Mouse (Mus musculus) embryonic facial prominence, embryonic 12.5 days (tissue): Measurements from ENCODE around the gene Hipk2. TPM values are rescaled to one million over a fixed set of nuclear protein-coding genes. Genes with fewer than 3 reads are reported as not detected.

Experiments used
- ATAC-seq: fragments of 200-750 bp; cut with Nextera tagmentation; 2 replicates; pipeline ENCODE4 v1.8.0; 2017; ENCODE audit not compliant: insufficient number of reproducible peaks, insufficient read depth, low FRiP score, low TSS enrichment
- H3K27ac ChIP-seq: fragments of 300-500 bp; sonication (generic); 2 replicates; pipeline ENCODE4 v1.5.1; 2016; ENCODE audit warnings: mild to moderate bottlenecking
- H3K27me3 ChIP-seq: fragments of 300-500 bp; sonication (generic); 2 replicates; pipeline ENCODE4 v1.6.1; 2016; ENCODE audit warnings: mild to moderate bottlenecking, moderate library complexity
- H3K36me3 ChIP-seq: fragments of 300-500 bp; sonication (generic); 2 replicates; pipeline ENCODE4 v1.6.1; 2016; ENCODE audit warnings: mild to moderate bottlenecking
- H3K4me1 ChIP-seq: fragments of 300-500 bp; sonication (generic); 2 replicates; pipeline ENCODE4 v1.6.1; 2016
- H3K4me2 ChIP-seq: fragments of 300-500 bp; sonication (generic); replicated peaks from 2 replicates; pipeline ENCODE4 v1.6.1; 2016; ENCODE audit warnings: mild to moderate bottlenecking, moderate library complexity
- H3K4me3 ChIP-seq: fragments of 300-500 bp; sonication (generic); 2 replicates; pipeline ENCODE4 v1.5.1; 2016; ENCODE audit warnings: mild to moderate bottlenecking
- H3K9ac ChIP-seq: fragments of 300-500 bp; sonication (generic); 2 replicates; pipeline ENCODE4 v1.6.1; 2016; ENCODE audit warnings: mild to moderate bottlenecking, moderate library complexity
- H3K9me3 ChIP-seq: fragments of 300-500 bp; sonication (generic); 2 replicates; pipeline ENCODE4 v1.6.1; 2016; ENCODE audit warnings: mild to moderate bottlenecking, moderate library complexity
- WGBS: fragments of 180-500 bp; shearing (Covaris S2); methylation state at CpG from one replicate; pipeline ENCODE4 v1.1.7; 2016; 5-methylcytosine and 5-hydroxymethylcytosine counted together
- polyA plus RNA-seq: library from polyadenylated mRNA; unstranded; fragments of >200 nt; fragmentation: Nextera tagmentation; extraction: Ambion mirVana; gene quantifications from 2 replicates; pipeline ENCODE4 v1.2.1, GENCODE M21; 2016

Gene Hipk2
- polyA plus RNA-seq, 1 experiment from 2014 or later: 19.4 TPM

DNA sequence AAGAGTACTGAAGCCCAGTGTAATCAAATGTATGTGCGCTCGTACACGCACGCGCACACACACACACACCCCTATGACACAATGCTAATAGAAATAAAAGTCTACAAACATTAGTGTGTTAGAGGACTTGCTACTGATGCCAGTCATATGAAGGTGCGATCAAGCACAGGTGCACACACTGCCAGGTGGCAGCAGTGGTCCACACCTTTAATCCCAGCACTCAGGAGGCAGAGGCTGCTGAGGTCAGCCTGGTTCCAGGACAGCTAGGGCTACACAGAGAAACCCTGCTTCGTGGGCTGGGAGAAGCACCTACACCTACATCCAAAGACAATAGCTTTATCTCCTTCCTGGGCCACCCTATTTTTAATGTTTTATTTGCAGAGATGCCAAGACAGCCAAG, 96.6 kb downstream of the Hipk2 start:
- no peak overlapping the region for H3K27ac ChIP-seq
- no peaks in the 10 kb centered on the region for H3K36me3 ChIP-seq
- H3K4me2 ChIP-seq: no peak overlapping the region
- peaks cover 5% of the 10 kb centered on the region; the same call in 1 of the 2 replicates for H3K4me1 ChIP-seq
- H3K27me3 ChIP-seq: no peaks in the 10 kb centered on the region
- H3K9me3 ChIP-seq: no peaks in the 10 kb centered on the region
- H3K9ac ChIP-seq: no peak overlapping the region
- ATAC-seq: no peak
- 95% methylated on average over 7 of the region's 7 CpGs for WGBS
- H3K4me3 ChIP-seq: no peak overlapping the region

DNA sequence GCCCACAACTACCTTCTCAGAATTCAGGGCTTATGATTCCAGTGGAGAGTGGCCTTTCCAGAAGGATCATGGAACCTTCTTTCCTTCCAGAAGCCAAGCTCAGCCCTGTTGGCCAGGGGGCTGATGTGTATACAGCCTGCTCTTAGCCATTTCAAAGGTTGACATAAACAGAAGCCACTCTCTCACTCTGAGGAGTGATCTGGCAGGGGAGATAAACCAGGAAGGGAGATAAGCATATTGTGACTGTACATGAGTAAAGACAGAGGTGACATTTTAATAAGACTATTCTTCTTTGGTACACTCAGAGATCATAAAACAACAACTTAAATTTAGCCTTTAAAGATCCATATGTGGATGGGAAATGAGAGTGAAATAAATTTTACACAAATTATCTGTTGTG, 97.1 kb downstream of the Hipk2 start:
- Histone ChIP-seq H3K27ac (no peak overlapping the region), H3K36me3 (no peaks in the 10 kb centered on the region), H3K4me2 (no peak overlapping the region), H3K4me3 (no peak overlapping the region), H3K4me1 (peaks cover 5% of the 10 kb centered on the region; the same call in 1 of the 2 replicates), H3K27me3 (no peaks in the 10 kb centered on the region), H3K9me3 (no peaks in the 10 kb centered on the region), H3K9ac (no peak overlapping the region)
- no peak for ATAC-seq

DNA sequence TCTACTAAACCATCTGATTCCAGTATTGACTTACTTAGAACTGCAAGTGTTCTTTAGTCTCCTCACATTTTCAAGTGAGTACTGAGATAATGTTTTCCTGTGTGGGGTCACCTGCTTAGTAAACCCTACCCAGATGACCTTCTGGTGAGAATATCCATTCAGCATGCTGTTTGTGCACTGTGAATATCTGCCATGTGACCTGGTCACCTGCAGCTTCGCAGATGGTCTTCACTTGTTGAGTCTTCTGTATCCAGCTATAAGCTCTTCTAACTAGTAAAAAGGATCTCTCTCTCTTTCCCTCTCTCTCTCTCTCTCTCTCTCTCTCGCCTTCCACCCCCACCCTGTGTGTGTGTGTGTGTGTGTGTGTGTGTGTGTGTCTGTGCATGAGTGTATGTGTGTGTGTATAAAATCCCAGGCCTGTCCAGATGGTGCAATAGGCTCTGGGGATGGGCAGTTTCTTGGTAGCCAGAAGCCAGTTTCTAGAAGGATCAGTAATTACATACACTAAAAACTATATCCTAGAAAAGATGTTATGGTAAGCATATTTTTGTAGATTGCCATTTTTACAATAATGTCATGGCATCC, 99.9 kb downstream of the Hipk2 start:
- Histone ChIP-seq H3K27ac (no peak overlapping the region), H3K4me3 (no peak overlapping the region), H3K36me3 (no peaks in the 10 kb centered on the region), H3K4me1 (peaks cover 5% of the 10 kb centered on the region; the same call in 1 of the 2 replicates), H3K27me3 (no peaks in the 10 kb centered on the region), H3K9me3 (no peaks in the 10 kb centered on the region), H3K4me2 (no peak overlapping the region), H3K9ac (no peak overlapping the region)
- ATAC-seq: no peak
- 86% methylated on average over 2 of the region's 2 CpGs for WGBS

DNA sequence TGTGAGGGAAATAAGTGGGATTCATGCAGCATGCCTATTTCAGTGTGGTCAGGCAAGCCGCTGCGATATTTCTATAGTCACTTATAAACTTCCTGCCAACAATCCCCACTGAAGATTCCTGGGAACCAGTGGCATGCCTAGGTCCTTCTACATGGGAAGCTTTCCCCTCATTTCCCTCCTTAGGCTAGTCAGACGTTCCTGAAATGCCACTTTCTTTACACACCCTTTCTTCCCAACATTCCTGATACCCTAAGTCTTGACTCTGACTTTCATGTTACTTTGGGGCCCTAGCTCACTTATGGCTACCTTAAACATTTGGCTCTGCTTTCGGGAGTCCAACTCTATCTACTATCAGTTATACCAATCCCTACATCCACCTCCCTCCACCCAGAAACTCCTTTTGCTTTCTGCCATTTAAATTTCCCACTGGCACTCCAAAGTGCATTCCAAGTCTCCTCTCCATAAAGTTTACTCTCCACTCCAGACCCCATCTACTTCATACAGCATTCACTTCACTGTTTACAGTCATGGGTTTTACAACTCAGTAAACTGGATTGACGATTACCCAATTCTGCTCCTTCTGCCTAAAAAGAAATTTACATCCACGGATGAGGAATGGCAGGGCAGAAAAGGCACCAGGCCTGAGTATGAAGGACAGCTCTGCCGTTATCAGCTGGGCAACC, 103.0 kb downstream of the Hipk2 start:
- Histone ChIP-seq H3K4me3 (no peak overlapping the region), H3K9ac (no peak overlapping the region), H3K4me1 (peaks cover 3% of the 10 kb centered on the region; the same call in 1 of the 2 replicates), H3K27me3 (no peaks in the 10 kb centered on the region), H3K4me2 (no peak overlapping the region), H3K36me3 (no peaks in the 10 kb centered on the region), H3K9me3 (no peaks in the 10 kb centered on the region), H3K27ac (no peak overlapping the region)
- WGBS: 89% methylated on average over 7 of the region's 7 CpGs
- ATAC-seq: no peak

DNA sequence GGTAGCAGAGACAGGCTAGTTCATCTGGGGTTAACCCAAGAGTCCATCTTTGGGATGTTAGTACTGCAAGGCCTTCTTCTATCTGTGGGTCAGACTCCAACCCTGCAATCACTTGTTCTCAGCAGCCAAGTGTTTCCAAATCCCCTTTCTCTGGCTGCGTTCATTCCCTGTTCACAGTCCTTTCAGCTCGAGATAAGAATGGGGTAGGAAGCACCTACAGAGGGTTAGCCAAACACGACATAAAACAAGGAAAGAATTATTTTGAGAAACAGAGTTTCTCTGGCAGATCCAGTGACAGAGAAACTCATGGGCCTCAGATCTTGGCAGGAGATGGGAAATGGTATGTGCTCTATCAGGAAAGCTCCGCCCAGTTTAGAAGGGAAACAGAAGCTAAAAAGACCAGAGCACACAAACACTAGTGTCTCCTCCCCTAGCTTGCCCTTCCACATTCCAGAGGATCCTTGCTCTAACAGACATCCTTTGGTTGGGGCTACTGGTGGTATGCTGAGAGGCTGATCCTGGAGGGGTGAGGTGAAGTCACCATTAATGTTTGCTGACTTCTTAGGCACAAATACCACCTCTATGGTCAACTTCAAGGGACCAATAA, 104.8 kb downstream of the Hipk2 start:
- no peak overlapping the region for H3K4me3 ChIP-seq
- no peaks in the 10 kb centered on the region for H3K27me3 ChIP-seq
- H3K36me3 ChIP-seq: 0 out of 2 replicates have a peak, but pooled peaks cover 5% of the 10 kb centered on the region
- H3K4me2 ChIP-seq: no peak overlapping the region
- 68% methylated on average over 4 of the region's 4 CpGs for WGBS
- ATAC-seq: no peak
- peaks cover 3% of the 10 kb centered on the region; the same call in 1 of the 2 replicates for H3K4me1 ChIP-seq
- H3K27ac ChIP-seq: no peak overlapping the region; the same call in 1 of the 2 replicates
- no peak overlapping the region for H3K9ac ChIP-seq
- no peaks in the 10 kb centered on the region for H3K9me3 ChIP-seq

DNA sequence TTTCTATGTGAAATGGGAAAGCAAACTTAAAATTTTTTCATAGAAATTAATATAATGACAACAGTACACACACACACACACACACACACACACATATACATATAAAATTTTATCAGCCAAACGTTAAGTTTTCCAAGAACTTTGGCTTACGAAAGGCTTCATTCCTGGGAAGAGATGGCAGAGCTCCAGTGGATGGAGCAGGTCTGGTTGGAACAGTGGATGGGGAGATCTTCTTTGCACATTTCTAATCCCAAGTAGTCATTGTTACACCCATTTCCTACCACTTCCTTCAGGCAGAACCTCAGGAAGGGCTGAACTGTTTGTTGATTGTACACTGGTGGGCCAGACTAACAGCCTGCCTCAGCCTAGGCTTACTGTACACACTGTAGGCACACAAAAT, 106.3 kb downstream of the Hipk2 start:
- no peak for ATAC-seq
- no peaks in the 10 kb centered on the region for H3K4me1 ChIP-seq
- no peak overlapping the region for H3K4me2 ChIP-seq
- H3K36me3 ChIP-seq: 0 out of 2 replicates have a peak, but pooled peaks cover 5% of the 10 kb centered on the region
- H3K4me3 ChIP-seq: no peak overlapping the region
- no peaks in the 10 kb centered on the region for H3K9me3 ChIP-seq
- H3K27ac ChIP-seq: no peak overlapping the region
- H3K27me3 ChIP-seq: no peaks in the 10 kb centered on the region
- H3K9ac ChIP-seq: no peak overlapping the region
- WGBS: 97% methylated on average over 2 of the region's 2 CpGs

DNA sequence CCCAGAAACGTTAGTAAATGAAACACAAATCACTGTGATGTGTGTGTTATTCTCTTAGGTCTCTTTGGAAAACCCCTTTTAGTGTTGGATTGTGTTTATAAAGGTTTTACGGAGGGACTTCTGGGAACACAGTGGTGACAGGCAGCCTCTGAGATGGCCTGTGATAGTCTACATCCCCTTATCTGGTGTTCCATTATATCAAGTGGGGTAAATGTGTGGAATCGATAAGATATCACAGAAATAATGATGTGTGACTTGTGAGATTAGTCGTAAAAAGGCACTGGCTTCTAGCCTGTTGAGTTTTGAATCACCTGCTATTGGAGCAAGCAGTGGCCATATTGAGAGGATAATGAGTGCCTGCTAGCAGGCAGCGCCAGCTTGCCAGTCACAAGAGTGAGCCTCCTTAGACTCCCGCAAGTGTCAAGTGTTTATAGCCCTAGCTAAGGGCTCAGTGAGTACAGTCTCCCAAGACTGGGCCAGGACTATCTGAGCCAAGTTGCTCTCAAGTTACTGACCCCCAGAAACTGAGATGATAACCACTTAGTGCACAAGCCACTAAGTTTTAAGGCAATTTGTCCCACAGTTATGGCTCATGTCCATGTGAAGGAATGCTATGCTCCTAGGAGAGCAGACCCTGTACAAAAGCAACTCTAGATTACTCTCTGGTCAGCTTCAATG, 113.2 kb downstream of the Hipk2 start:
- WGBS: 83% methylated on average over 6 of the region's 6 CpGs
- Histone ChIP-seq H3K4me2 (no peak overlapping the region), H3K4me3 (no peak overlapping the region), H3K4me1 (peaks cover 22% of the 10 kb centered on the region), H3K27me3 (no peaks in the 10 kb centered on the region), H3K27ac (no peak overlapping the region), H3K9me3 (no peaks in the 10 kb centered on the region), H3K36me3 (0 out of 2 replicates have a peak, but pooled peaks cover 5% of the 10 kb centered on the region), H3K9ac (no peak overlapping the region)
- ATAC-seq: no peak

DNA sequence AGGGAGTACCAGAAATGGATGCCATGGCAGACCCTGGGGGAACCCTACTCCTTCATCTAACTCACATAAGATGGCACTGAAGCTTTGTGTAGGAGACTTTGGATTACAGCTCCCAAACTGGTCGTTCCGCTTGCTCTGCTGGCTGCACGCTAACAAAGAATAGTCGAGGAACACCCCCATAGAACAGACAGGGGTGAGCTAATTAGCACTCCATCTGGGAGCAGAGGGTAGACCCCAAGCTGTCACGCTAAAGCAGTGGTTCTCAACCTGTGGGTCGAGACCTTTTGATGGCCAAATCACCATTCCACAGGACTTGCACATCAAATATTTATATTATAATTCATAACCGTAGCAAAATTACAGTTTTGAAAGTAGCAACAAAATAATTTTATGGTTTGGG, 114.0 kb downstream of the Hipk2 start:
- no peak for ATAC-seq
- Histone ChIP-seq H3K27me3 (no peaks in the 10 kb centered on the region), H3K36me3 (no peaks in the 10 kb centered on the region), H3K4me2 (no peak overlapping the region), H3K27ac (no peak overlapping the region), H3K4me1 (peaks cover 22% of the 10 kb centered on the region), H3K4me3 (no peak overlapping the region), H3K9me3 (no peaks in the 10 kb centered on the region), H3K9ac (no peak overlapping the region)
- 81% methylated on average over 7 of the region's 7 CpGs for WGBS

DNA sequence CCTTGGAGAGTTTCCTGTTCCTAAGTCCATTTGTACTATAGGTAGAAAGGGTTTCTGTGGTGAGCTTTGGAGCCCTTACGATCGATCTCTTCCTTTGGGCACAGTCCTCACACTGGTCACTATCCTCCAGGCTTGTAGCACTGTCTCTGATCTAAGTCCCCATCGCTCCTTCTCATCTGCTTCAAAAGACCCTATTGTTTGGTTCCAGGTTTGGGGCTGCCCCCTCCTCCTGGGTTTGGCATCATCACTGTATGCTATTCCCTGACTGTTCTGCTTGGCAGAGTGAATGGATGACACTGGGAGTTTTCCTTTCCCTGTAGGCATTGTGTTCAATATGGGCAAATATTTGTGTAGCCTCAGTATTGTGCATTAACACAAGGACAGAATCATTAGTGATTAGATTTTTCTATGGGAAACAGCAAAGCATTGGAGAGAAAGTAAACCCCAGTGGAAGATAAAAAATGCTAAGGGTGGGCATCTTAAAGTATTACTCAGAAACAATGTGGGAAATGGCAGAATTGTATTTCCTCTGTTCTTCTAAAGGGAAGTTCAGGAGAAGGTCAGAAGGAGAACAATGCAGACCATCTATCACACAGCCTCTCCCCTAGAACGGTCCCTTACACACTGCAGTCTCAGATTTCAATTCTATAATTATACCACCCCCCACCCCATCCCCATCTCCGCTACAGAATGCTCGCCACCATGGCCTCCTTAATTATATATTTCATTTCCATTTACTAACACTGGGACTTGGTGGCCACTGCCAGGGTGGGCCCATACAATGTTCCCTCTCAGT, 114.9 kb downstream of the Hipk2 start:
- H3K27me3 ChIP-seq: no peaks in the 10 kb centered on the region
- H3K9me3 ChIP-seq: no peaks in the 10 kb centered on the region
- no peak overlapping the region for H3K4me3 ChIP-seq
- H3K36me3 ChIP-seq: no peaks in the 10 kb centered on the region
- no peak for ATAC-seq
- H3K4me2 ChIP-seq: no peak overlapping the region
- H3K27ac ChIP-seq: no peak overlapping the region
- no peak overlapping the region for H3K9ac ChIP-seq
- peaks cover 22% of the 10 kb centered on the region for H3K4me1 ChIP-seq
- 50% methylated on average over 6 of the region's 6 CpGs for WGBS

DNA sequence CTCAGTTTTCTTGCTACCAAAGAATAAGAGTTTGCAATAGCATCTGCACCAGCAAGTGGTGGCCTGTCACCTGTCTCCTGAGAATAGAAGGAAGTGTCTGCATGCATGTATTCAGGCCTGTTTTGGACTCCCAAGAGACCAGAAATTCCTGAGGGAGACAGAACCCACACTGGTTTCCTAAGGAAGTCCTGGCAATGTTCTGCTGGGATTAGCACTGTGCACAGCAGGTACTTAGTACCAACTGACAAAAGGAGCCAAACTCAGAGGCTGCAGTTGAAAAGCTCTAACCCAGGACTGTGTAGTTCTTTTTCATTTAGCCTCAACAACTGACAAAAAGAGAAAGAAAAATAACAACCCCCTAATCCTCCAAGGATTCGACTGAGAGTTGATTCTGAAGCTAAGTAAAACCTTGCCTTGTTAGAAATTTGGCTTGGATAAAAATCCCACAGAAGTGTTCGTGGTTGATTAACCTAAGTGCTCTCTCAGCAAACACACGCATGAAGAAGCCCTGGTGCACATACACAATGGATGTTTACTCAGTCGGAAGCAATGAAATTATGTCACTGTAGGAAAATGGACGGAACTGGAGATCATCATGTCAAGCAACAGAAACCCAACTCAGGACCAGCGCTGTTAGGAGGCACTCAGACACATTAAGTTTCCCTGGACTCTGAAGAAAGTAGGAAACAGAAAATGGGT, 115.9 kb downstream of the Hipk2 start:
- H3K4me3 ChIP-seq: no peak overlapping the region
- no peaks in the 10 kb centered on the region for H3K27me3 ChIP-seq
- 57% methylated on average over 6 of the region's 6 CpGs for WGBS
- no peak overlapping the region for H3K4me2 ChIP-seq
- H3K9ac ChIP-seq: no peak overlapping the region
- no peaks in the 10 kb centered on the region for H3K9me3 ChIP-seq
- H3K4me1 ChIP-seq: peaks cover 22% of the 10 kb centered on the region
- no peaks in the 10 kb centered on the region for H3K36me3 ChIP-seq
- no peak; the same call in 1 of the 2 replicates for ATAC-seq
- no peak overlapping the region for H3K27ac ChIP-seq

DNA sequence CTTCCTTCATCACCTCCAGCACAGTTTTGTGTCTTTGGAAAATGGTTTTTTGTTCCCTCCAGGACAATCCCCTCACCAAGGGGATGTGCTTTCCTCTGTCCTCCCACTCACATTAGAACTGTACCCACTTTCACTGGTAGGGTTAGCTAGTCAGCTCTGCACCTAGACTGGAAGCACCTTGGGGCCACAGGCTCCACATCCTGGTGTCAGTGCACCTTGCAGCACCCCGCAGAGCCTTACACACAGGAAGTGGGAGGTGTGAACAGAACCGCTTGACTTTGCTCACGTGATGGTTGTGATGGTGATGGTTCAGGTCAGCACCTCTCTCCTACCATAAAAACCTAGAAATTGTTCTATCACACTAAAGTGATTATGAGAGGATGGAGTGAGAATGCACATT, 116.8 kb downstream of the Hipk2 start:
- Histone ChIP-seq H3K4me1 (peaks cover 22% of the 10 kb centered on the region), H3K27ac (no peak overlapping the region), H3K27me3 (no peaks in the 10 kb centered on the region), H3K9ac (no peak overlapping the region), H3K4me3 (no peak overlapping the region), H3K36me3 (no peaks in the 10 kb centered on the region), H3K9me3 (no peaks in the 10 kb centered on the region), H3K4me2 (no peak overlapping the region)
- 89% methylated on average over 3 of the region's 3 CpGs for WGBS
- no peak for ATAC-seq
